Mouse (Mus musculus): Measurements from ENCODE around the gene Cers6.

Cers6 gene

GRCm38 (mm10) chr2:69061910-69062689 is 200.9 kb downstream of the Cers6 start:
- no peak for DNase-seq (ENCODE audit: low spot score)

GRCm38 (mm10) chr2:69064759-69065158 is 203.5 kb downstream of the Cers6 start:
- no peak for DNase-seq (ENCODE audit: low spot score)

DNA sequence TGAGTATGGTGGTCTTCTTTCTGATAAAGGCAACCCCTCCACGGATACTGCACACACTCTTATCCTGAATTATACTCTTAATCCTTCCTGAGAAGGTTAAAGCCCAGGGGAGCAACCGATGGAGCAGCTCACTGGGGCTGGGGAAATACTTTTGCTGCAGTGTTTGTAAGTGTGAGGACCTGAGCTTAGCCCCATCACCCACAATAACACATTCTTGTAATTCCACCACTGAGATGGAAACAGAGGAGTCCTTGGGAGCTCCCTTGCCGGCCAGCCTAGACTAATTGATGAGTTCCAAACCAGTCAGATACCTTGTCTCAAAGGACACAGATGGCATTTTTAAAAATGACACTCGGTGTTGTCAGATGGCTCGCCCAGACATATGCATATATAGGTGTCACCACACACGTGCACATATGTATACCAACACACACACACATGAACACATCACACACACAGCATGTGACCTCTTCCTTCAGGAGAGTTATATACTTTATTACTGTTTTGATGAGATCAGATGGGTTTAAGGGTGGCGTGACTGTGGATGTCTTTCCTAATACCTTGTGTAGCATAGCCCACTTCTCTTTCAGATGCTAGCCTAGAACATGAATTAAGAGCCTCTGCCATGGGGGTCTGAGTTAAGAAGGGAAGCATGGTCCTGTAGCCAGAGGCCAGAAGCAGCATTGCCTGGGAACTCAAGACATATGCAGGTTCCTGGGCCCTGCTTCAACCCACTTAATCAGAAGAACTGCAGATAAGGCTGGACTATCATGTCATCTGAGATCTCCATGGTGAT is 210.4 kb downstream of the Cers6 start:
- DNase-seq (ENCODE audit: low spot score), result peak; percentile 15

- no peak for DNase-seq (ENCODE audit: low spot score)
Measured at GRCm38 (mm10) chr2:69077189-69077588, 215.9 kb downstream of the Cers6 start.

GRCm38 (mm10) chr2:69080760-69081159 is 219.5 kb downstream of the Cers6 start:
- DNase-seq (ENCODE audit: low spot score), result no peak

DNA sequence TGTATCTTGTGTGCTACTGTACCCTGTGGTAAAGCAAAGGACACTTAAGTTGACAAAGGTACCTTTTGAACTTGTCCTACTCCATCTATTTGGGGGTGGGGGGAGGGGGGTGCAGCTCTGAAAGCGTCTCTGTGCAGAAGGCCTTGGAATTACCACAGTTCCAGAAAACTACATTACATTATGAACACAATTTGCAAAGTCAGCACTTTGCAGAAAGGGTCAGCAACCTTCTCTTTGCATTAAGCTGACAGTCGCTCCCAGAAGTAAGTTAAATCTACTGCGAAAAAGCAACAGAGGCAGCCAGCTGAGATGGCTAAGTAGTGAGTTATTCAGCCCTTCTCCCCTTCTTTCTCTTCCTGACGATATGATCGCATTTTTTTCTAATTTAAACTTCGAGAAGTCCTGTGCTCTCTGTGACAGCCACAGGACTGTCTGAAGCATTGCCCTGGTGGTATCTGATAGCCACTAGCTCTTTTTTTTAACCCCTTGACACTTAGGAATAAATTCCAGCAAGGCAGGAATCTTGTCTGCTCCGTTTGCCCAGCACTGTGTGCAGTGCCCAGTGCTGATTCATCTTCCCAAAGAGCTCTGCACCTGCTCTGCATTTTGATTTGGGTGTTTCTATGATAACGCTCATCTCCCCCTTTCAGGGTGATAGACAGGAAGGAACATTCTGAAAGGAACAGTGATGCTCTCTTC is 221.4 kb downstream of the Cers6 start:
- DNase-seq (ENCODE audit: low spot score), result no peak

- DNase-seq (ENCODE audit: low spot score), result no peak
Measured at GRCm38 (mm10) chr2:69083198-69083509, 221.9 kb downstream of the Cers6 start.

- no peak for DNase-seq (ENCODE audit: low spot score)
Measured at GRCm38 (mm10) chr2:69084416-69084815, 223.2 kb downstream of the Cers6 start.

- DNase-seq (ENCODE audit: low spot score), result no peak
Measured at GRCm38 (mm10) chr2:69086505-69087260, 225.4 kb downstream of the Cers6 start.

GRCm38 (mm10) chr2:69095836-69096235 is 234.6 kb downstream of the Cers6 start:
- no peak for DNase-seq (ENCODE audit: low spot score)

DNA sequence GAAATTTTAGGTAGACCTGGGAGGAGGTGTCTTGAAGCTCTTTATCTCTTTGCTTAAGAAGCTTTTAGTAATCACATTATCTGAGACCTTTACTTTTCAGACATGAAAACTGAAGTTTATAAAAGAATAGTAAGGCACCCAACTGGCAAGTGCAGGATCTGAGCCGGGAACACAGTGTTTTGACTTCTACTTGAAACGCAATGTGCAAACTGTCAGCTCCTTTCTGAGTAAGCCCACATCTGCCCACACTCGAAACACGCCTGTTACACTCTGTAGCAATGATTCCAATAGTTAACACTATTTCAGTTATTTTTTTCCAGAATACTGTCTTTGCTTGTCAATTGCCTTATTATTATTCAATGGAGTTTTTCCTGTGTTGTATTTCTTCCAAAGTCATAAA is 235.6 kb downstream of the Cers6 start:
- DNase-seq (ENCODE audit: low spot score), result no peak

GRCm38 (mm10) chr2:69097526-69097925 is 236.3 kb downstream of the Cers6 start:
- no peak for DNase-seq (ENCODE audit: low spot score)

DNA sequence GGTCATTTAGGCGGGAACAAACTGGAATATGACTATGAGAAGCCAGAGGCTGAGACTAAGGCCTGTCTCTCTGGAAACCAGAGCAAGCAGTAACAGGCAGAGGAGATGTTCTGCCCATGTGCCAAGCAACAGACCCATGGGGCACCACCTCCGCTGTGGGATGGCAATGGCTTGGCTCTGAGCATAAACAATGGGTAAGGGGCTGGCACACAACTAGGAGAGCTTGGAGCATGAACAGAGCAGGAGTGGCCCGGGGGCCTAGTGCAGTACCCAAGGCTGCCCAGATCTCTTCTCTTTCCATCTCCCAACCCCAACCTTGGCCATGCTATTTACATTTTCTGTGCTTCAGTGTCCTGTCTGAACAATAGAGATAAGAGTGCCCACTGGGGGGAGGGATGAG is 237.5 kb downstream of the Cers6 start:
- no peak for DNase-seq (ENCODE audit: low spot score)

DNA sequence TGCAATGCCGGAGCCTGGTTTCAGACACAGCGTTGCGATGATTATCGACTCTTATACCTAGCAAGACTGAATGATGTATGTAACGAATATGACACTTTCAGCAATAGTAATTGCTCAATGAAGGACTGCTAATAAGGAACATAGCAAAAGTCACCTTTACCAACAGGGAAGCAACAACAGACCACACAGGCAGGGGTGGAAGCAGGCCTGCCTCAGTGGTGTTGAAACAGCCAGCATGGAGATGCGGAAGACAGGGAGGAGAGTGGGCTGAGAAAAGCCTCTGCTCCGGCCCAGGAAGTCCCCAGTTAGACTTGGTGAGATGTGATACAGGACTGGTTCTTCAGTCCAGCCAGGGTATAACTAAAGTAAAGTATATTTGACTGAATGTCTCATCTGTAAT is 237.9 kb downstream of the Cers6 start:
- no peak for DNase-seq (ENCODE audit: low spot score)

DNA sequence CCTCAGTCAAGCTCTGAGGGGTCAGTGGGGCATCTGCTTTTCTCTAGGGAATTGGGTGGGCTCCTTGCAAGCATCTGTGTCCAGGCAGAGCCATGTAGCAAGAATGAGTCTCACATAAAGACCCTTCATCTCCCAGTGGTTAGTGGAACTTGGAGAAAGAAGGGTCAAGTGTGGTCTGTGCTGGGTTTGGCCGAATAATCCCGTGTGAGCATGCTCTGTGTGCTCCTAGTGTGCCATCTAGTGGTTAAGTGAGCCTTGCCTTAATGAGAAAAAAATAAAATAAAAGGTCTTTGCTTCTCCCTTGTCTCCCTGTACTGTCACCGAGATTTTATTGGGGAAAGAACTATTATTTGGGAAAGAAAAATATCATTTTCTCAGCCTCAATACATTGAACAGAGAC is 239.5 kb downstream of the Cers6 start:
- DNase-seq (ENCODE audit: low spot score), result peak; percentile 38

- no peak for DNase-seq (ENCODE audit: low spot score)
Measured at GRCm38 (mm10) chr2:69103526-69103925, 242.3 kb downstream of the Cers6 start.

- DNase-seq (ENCODE audit: low spot score), result no peak
Measured at GRCm38 (mm10) chr2:69104511-69105145, 243.4 kb downstream of the Cers6 start.

- no peak for DNase-seq (ENCODE audit: low spot score)
Measured at GRCm38 (mm10) chr2:69109246-69109645, 248.0 kb downstream of the Cers6 start.

- no peak for DNase-seq (ENCODE audit: low spot score)
Measured at GRCm38 (mm10) chr2:69109710-69110109, 248.5 kb downstream of the Cers6 start.

DNA sequence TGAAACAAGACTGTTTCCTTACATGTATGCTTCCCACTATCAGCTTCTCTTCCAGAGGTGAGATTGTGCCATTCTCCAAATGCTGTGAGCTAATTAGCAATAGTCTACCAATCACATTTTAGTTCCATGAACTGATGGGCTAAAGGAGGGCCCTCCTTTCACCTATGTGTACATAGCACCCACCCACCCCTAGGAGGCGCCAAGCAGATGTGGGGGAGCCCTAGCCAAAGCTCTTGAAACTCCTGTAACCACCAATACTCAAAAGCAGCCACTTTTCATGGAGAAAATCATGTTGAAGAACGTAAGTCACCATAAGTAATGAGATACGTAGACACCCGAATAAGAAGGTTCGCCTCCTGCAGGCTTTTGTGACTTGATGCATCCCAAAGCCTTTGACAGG is 251.4 kb downstream of the Cers6 start:
- DNase-seq (ENCODE audit: low spot score), result no peak

GRCm38 (mm10) chr2:69113829-69114547 is 252.7 kb downstream of the Cers6 start:
- DNase-seq (ENCODE audit: low spot score), result no peak
